Mouse (Mus musculus): ENCODE results near the gene Commd2.

Commd2 gene

GRCm38 (mm10) chr3:57651231-57651864, at the start of gene Commd2:
TSS of gene Commd2 (minus strand) at chr3:57651715.
- DNase-seq (ENCODE audit: inconsistent ontology term): peak; percentile 92

GRCm38 (mm10) chr3:57696779-57697178, 45.3 kb upstream of the Commd2 start:
- DNase-seq (ENCODE audit: inconsistent ontology term): no peak

DNA sequence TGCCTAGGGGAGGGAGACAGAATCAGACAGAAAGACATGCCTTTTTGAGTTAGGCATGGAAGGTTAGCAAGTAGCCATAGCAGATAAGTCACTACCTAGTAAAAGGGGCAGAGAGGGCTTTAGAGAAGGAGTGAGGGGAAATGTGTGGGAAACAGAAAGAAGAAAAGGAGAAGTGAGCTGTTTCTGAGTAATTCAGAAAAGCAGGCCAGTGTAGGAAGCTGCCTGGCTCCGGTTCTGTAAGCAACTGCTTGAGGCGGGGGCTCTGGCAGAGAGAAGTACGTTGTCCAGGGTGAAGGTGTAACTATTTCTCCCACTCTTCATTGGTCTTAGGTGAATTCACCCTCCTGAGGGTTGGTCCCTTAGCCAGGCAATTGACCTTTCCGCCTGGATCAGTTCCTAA, 44.7 kb upstream of the Commd2 start:
- DNase-seq (ENCODE audit: inconsistent ontology term): no peak

GRCm38 (mm10) chr3:57692719-57693118, 41.2 kb upstream of the Commd2 start, which contains the start of gene Ankub1:
TSS of gene Ankub1 (minus strand) at chr3:57692799.
- peak; percentile 45 for DNase-seq (ENCODE audit: inconsistent ontology term)

DNA sequence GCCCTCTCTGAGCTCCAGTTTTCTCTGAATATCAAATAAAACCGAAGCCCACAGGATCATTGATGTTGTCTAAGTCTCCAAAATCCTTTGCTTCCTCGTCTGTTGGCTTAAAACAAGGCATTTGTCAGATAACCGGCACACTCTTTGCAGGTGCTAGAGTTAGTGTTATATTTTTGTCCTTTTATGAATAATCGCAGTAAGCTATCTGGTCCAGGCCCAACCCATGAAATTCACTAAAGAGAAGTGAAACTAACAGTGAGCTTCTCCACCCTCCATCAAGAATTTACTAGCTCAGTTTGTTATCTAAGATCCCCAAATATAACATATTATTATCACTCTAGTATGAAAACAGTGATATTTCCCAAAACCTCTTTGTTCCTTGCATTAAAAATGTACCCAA, 40.3 kb upstream of the Commd2 start:
- no peak for DNase-seq (ENCODE audit: inconsistent ontology term)

GRCm38 (mm10) chr3:57677786-57678185, 26.3 kb upstream of the Commd2 start:
- peak; percentile 88 for DNase-seq (ENCODE audit: inconsistent ontology term)

DNA sequence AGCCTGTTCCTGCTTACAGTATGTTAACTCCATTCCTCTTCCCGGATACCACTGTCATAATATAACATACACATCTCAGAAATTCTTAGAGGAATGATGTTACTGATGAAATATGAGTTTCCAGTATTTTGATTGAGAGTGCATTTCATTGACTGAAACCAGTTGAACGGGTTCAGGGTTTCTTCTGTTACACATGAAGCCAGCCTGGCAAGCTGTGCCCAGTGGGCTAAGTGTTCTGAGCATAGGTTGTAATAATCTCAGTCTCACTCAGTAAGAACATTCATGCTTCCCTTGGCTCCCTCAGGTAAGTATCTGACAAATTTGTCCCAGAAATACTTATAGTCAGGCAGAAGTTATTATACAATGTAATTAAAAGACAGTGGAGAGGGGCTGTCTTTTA, 22.6 kb upstream of the Commd2 start:
- no peak for DNase-seq (ENCODE audit: inconsistent ontology term)

DNA sequence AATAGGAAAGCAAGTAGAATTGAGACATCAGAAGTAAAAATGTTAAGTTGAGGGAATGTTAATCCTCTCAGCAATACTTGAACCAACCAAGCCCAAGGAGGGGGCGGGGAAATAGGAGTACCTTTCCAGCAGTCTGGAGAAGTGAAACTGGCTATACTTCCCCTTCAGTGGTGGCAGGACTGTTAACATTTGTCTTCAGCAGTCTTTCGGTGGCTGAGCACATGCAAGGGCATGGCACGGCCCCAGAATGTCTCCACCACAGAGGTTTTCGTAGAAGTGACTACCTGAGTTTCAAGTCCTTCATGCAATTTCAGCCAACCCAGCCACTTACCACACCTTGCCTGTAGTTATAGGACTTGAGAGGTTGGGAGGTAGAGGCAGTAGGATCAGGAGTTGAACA, 22.1 kb upstream of the Commd2 start:
- DNase-seq (ENCODE audit: inconsistent ontology term): no peak

- peak; percentile 73 for DNase-seq (ENCODE audit: inconsistent ontology term)
Observed at GRCm38 (mm10) chr3:57667054-57667723, 15.7 kb upstream of the Commd2 start.

DNA sequence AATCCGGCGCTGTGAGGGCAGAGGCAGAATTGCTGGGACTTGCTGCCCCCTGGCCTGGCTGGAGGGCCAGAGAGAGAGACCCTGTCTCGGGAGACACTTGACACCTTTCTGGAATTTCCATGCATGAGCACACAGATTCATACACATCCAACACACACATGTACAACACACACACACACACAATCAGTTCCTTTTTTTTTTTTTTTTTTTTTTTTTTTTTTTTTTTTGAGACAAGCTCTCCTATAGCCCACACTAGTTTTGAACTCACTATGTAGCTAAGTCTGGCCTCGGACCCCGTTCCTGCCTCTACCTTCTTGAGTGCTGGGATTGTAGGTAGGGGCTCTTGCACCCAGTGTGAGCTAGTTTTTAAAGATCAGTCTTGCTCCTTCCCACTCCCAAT, 14.4 kb upstream of the Commd2 start:
- DNase-seq (ENCODE audit: inconsistent ontology term): no peak

GRCm38 (mm10) chr3:57664682-57665081, 13.2 kb upstream of the Commd2 start:
- no peak for DNase-seq (ENCODE audit: inconsistent ontology term)

- DNase-seq (ENCODE audit: inconsistent ontology term): peak; percentile 64
Observed at GRCm38 (mm10) chr3:57663731-57664130, 12.2 kb upstream of the Commd2 start.

- no peak for DNase-seq (ENCODE audit: inconsistent ontology term)
Observed at GRCm38 (mm10) chr3:57658608-57659007, 7.1 kb upstream of the Commd2 start.

- DNase-seq (ENCODE audit: inconsistent ontology term): no peak
Observed at GRCm38 (mm10) chr3:57653646-57654045, 2.1 kb upstream of the Commd2 start.

- no peak for DNase-seq (ENCODE audit: inconsistent ontology term)
Observed at GRCm38 (mm10) chr3:57652485-57652884, 970 bp upstream of the Commd2 start.

DNA sequence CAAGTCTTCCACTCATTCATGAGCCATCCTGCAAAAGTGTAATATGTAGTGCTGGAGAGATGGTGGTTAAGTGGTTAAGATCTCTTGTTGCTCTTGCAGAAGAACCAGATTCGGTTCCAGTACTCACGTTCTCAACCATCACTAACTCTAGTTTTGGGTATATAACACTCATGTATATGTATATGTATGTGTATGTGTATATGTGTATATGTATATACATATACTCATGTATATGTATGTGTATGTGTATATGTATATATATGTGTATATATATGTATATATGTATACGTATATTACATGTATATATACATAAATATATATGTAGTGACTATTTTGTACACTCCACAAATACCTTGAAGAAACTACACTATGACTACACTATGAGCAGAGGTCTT, 347 bp upstream of the Commd2 start:
- DNase-seq (ENCODE audit: inconsistent ontology term): no peak

DNA sequence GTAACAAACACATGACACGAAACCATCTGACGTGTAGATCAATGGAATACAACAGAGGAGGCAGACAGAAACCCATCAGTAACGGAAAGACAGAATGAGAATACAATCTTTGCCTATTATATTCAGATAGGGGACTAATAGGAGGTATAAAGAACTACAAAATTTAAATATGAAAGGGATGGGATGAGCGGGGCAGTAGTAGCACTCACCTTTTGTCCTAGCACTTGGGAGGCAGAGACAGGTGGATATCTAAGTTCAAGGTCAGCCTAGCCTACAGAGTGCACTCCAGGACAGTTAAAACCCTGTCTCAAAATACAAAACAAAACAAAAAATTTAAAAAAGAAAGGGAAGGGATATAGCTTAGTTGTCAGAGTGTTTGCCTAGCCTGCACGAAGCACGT, 8.3 kb downstream of the Commd2 start:
- no peak for DNase-seq (ENCODE audit: inconsistent ontology term)

GRCm38 (mm10) chr3:57637596-57637995, 13.9 kb downstream of the Commd2 start:
- no peak for DNase-seq (ENCODE audit: inconsistent ontology term)

DNA sequence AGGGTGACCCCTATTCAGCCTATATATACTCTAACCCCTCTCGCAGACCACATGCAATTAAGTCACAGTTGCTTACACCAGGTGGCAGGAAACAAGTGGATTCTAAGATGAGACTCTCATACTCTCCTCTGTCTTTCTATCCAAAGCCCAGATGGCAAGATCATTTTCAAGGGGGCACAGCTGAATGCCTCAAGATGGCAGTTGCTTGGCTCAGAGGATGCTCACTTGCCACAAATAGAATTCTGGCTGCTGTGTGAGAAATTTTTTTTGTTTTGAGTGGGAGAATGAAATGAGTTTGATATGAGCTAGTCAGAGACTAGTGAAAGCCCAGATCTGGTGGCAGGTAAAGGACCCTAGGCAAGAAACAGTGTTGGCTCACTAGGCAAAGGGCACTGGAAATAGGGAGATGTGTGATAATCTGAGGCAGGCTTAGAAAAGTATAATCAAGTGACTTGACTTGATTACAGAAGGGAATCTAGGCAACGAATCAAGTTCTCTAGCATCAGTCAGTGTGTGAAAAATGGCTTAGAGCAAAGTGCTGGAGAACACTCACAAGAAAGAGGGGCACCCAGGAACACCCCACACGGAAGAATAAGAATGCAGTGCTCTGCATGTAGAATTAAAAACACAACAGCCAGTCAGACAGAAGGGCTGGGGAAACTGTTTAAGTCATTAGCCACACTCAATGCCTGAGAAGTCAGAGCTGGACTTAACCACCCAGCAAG, 16.6 kb downstream of the Commd2 start:
- DNase-seq (ENCODE audit: inconsistent ontology term): no peak

DNA sequence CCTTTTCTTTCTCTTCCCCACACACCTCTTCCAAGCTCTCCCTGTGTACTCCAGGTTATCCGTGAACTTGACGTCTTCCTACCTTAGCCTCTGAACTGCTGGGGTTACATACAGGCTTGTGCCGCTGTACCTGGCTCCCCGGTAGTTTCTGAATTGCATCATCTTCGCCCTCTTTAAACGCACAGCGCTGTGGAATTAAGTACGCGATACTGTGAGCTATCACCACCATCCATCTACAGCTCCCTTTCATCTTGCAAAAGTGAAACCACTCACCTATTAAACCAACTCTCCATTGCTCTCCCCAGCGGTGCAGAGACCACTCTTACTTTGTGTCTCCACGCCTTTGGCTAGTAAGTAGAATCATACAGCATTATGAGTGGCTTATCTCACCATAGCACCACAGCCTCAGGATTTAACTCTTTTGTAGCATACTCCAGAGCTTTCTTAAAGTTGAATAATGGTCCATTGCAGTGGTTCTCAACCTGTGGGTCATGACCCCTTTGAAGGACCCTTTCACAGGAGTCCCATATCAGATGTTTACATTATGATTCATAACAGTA, 24.5 kb downstream of the Commd2 start:
- no peak for DNase-seq (ENCODE audit: inconsistent ontology term)

DNA sequence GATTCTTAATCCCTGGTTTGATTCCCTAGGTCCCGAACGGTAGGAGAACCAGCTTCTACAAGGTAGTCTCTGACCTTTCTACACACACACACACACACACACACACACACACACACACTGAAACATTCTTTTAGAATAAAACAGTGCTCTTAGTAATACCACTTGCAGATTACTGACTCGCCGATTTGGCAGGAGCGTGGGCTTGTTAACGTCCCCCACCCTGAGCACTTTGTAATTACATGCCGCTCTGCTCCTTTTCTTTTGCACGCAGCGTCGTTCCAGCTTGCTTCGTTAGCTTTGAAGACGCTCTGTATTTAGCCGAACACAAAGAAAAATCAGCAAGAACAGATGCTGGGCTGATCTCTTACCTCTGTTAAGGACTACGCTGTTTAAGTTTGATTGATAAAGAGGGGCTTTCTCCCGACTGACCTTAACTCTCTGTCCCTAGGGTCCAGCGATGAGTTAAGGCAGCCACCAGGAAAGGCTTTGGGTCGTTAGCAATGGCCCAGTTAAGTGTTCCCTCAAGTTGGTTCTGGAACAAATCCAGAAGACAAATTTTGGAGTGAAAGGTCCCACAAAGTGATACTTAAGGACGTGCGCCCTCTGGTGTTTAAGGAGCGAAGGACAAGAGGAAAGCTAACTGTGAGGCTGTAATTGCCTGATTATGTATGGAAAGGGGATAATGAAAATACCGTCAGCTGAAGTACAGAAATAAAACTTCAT, 26.1 kb downstream of the Commd2 start:
- DNase-seq (ENCODE audit: inconsistent ontology term): peak; percentile 76

GRCm38 (mm10) chr3:57619718-57620117, 31.8 kb downstream of the Commd2 start:
- DNase-seq (ENCODE audit: inconsistent ontology term): no peak

Measured in Muller cell, postnatal 12 days (primary cell).